Mouse (Mus musculus): ENCODE measurements around the gene Urb2. TPM values are rescaled to one million over a fixed set of nuclear protein-coding genes. Genes with fewer than 3 reads are reported as not detected.
A peak's percentile ranks its signal among the peaks of the same experiment; 100 is the strongest.

The Urb2 gene
- 1.6 and 1.7 TPM in 2 replicates for polyA plus RNA-seq (2015; fragmentation: Nextera tagmentation; extraction: Ambion mirVana)

DNA sequence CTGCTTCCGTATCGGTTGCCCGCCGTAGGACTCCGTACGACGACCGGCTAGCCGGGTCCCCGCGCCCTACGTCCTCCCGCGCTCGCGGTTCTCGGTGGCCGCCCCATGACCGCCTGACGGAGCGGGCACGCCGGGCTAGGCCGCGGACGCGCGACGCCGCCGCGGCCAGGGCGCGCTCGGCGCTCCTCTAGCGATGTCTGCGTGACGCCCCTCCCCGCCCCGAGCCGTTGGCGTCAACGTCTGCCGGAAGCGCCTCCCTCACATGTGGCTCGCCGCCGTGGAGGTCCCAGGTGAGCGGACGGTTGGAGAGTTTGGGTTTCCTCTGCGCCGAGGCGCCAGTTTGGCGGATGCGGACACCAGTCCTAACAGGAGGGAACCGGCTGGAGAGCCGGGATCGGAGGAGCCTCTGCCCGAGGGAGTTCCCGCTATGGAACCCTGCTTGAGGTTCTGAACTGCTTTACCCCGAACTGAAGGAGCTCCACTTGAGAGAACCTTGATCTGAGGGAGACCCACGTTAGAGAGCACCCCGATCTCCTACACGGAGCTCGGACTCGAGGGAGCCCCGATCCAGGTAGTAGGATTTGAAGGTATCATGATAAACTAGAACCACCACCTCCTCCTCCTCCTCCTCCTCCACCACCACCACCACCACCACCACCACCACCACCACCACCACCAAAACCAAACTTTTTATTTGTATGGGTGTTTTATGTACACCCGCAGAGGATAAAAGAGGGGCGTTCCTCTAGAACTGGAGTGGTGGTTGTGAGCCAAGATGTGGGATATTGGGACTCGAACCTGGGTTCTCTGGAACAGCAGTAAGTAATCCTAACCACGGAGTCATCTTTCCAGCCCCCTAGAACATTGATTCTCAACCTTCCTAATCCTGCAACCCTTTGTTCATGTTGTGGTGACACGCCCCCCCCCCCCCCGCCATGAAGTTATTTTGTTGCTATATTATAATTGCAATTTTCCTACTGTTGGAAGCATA, at the start of gene Urb2, which contains the start of gene Taf5l:
Urb2 (plus strand) TSS at position 272 of the 991 bp plus-strand sequence.
Taf5l (minus strand) TSS at position 161 of the 991 bp plus-strand sequence.
- no peak for TF ChIP-seq CTCF (IDR thresholded peaks at IDR 0.05; ENCODE audit: low read depth)
- H3K9me3 ChIP-seq (ENCODE audit: control insufficient read depth), result no peaks in the 10 kb centered on the region
- 0 out of 2 replicates have a peak, but pooled peaks cover 8% of the 10 kb centered on the region for H3K4me1 ChIP-seq (replicated peaks; ENCODE audit: control insufficient read depth, insufficient read depth, low read length)
- peak; percentile 88 for ATAC-seq
- H3K9ac ChIP-seq (ENCODE audit: low read depth, low read length), result peak within 1 kb of the TSS; percentile 88
- H3K27ac ChIP-seq (ENCODE audit: low read depth, low read length), result peak within 1 kb of the TSS; percentile 93
- H3K4me2 ChIP-seq (replicated peaks; ENCODE audit: low read depth), result peak within 1 kb of the TSS; percentile 86
- H3K36me3 ChIP-seq (ENCODE audit: control insufficient read depth, insufficient read depth), result no peaks in the 10 kb centered on the region; the same call in 1 of the 2 replicates
- H3K27me3 ChIP-seq (replicated peaks; ENCODE audit: control insufficient read depth, insufficient read depth, low read length), result no peaks in the 10 kb centered on the region
- peak within 1 kb of the TSS; percentile 77 for H3K4me3 ChIP-seq (ENCODE audit: low read depth, low read length)
- WGBS, result 0% methylated on average over 69 of the region's 74 CpGs

DNA sequence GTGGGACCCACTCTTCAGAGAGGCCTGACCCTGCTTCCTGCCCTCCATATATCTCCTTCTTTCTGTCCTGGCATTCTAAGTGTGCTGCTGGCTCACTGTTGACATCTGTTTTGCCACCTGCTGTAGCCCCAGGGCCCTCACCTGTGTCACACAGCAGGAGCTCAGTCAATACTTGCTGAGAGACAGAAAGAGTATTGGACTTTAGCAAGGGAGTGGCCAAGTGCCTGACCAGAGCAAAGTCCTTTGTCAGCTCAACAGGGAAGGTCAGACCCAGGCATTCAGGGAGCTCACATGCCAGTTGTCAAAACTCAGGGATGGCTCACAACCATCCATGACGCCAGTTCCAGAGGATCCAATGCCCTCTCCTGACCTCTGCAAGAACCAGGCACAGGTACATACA, 47.8 kb upstream of the Urb2 start:
- H3K27ac ChIP-seq (ENCODE audit: low read depth, low read length), result peak overlapping the region; percentile 77
- no peak overlapping the region for H3K9ac ChIP-seq (ENCODE audit: low read depth, low read length)
- no peak overlapping the region for H3K4me3 ChIP-seq (ENCODE audit: low read depth, low read length)
- peaks cover 12% of the 10 kb centered on the region for H3K36me3 ChIP-seq (ENCODE audit: control insufficient read depth, insufficient read depth)
- H3K9me3 ChIP-seq (ENCODE audit: control insufficient read depth), result no peaks in the 10 kb centered on the region
- H3K4me2 ChIP-seq (replicated peaks; ENCODE audit: low read depth), result no peak overlapping the region
- no peaks in the 10 kb centered on the region for H3K27me3 ChIP-seq (replicated peaks; ENCODE audit: control insufficient read depth, insufficient read depth, low read length)
- peak; percentile 88 for ATAC-seq
- TF ChIP-seq CTCF (IDR thresholded peaks at IDR 0.05; ENCODE audit: low read depth), result no peak
- H3K4me1 ChIP-seq (replicated peaks; ENCODE audit: control insufficient read depth, insufficient read depth, low read length), result no peaks in the 10 kb centered on the region; the same call in 1 of the 2 replicates
- WGBS, result 29% methylated on average over 1 of the region's 1 CpGs

DNA sequence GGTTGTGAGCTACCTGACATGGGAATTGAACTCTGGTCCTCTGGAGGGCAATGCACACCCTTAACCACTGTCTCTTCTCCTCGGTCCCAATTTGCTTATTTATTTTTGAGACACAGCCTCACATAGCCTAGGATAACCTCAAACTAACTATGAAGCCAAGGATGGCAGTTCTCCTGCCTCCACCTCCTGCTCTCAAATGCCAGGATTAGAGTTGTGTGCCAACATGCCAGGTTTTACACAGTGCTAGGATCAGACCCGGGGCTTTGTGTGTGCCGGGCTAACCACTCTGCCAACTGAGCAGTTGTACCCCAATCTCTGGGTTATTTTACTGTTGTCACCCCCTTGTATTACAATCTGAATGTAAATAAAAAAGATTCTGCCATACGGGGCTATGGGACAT, 43.8 kb upstream of the Urb2 start:
- no peak for ATAC-seq
- no peak overlapping the region for H3K9ac ChIP-seq (ENCODE audit: low read depth, low read length)
- H3K4me1 ChIP-seq (replicated peaks; ENCODE audit: control insufficient read depth, insufficient read depth, low read length), result peaks cover 8% of the 10 kb centered on the region
- no peaks in the 10 kb centered on the region for H3K27me3 ChIP-seq (replicated peaks; ENCODE audit: control insufficient read depth, insufficient read depth, low read length)
- no peaks in the 10 kb centered on the region for H3K9me3 ChIP-seq (ENCODE audit: control insufficient read depth)
- no peak for TF ChIP-seq CTCF (IDR thresholded peaks at IDR 0.05; ENCODE audit: low read depth)
- no peak overlapping the region for H3K4me3 ChIP-seq (ENCODE audit: low read depth, low read length)
- 82% methylated on average over 4 of the region's 4 CpGs for WGBS
- H3K36me3 ChIP-seq (ENCODE audit: control insufficient read depth, insufficient read depth), result no peaks in the 10 kb centered on the region
- no peak overlapping the region for H3K4me2 ChIP-seq (replicated peaks; ENCODE audit: low read depth)
- no peak overlapping the region for H3K27ac ChIP-seq (ENCODE audit: low read depth, low read length)

DNA sequence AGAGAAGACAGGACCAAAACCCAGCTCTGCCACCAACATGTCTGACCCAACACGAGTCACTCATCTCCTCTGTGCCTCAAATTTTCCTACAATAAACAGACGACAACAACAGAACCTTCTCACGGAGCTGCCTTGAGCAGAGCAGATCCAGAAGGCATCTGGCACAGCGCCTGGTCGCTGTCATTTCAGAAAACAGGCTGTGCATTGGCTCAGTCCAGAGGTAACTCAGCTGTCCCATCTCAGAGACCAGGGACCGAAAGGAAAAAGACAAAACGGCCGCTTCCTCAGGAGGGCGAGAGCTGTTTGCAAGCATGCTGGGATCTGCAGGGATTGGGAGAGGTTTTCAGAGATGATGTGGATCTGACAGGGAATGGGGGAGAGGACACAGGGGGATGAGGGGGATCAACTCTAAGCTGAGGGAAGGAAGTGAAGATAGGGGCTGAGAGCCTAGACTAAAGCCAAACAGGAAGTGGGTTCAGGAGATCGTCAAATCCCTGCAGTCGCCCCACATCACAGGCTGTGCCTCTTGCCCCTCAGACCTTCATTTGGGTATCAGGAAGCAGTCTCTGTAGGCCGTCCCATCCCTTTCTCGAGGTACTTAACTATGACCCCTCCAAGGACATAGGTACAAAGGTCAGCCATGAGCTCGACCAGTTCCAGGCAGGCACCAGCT, 43.0 kb upstream of the Urb2 start:
- 45% methylated on average over 14 of the region's 14 CpGs for WGBS

DNA sequence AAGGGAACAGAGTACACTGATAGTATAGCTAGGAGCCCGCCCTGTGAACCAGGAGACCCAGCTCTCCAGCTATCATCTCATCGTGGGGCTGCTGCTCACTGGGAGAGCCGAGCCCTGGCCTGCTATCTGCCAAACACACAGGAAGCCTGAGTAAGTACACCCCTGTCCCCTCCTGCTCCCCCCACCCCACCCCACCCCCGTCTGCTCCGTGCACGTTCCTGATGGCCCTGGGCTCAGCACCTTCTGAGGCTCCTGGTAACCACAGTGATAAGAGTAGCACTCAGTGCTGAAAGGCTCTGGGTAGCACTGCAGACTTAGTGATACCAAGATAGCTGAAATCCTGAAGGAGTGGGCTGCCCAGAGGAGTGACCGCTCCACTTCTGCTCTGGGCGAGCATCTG, 42.4 kb upstream of the Urb2 start:
- peak; percentile 37 for ATAC-seq

More for the DNA sequence above, 43.0 kb upstream of the Urb2 start:
- Histone ChIP-seq H3K27me3 (replicated peaks; ENCODE audit: control insufficient read depth, insufficient read depth, low read length) (no peaks in the 10 kb centered on the region), H3K4me3 (ENCODE audit: low read depth, low read length) (no peak overlapping the region), H3K36me3 (ENCODE audit: control insufficient read depth, insufficient read depth) (no peaks in the 10 kb centered on the region), H3K27ac (ENCODE audit: low read depth, low read length) (peak overlapping the region; percentile 11), H3K9ac (ENCODE audit: low read depth, low read length) (0 out of 2 replicates have a peak overlapping the region, but pooled peaks have one; percentile 11), H3K9me3 (ENCODE audit: control insufficient read depth) (no peaks in the 10 kb centered on the region), H3K4me2 (replicated peaks; ENCODE audit: low read depth) (0 out of 2 replicates have a peak overlapping the region, but pooled peaks have one; percentile 13), H3K4me1 (replicated peaks; ENCODE audit: control insufficient read depth, insufficient read depth, low read length) (peaks cover 8% of the 10 kb centered on the region)
- no peak for TF ChIP-seq CTCF (IDR thresholded peaks at IDR 0.05; ENCODE audit: low read depth)
- ATAC-seq, result no peak

More for the DNA sequence above, 42.4 kb upstream of the Urb2 start:
- Histone ChIP-seq H3K4me2 (replicated peaks; ENCODE audit: low read depth) (peak overlapping the region; percentile 13; the same call in 1 of the 2 replicates), H3K36me3 (ENCODE audit: control insufficient read depth, insufficient read depth) (no peaks in the 10 kb centered on the region), H3K4me1 (replicated peaks; ENCODE audit: control insufficient read depth, insufficient read depth, low read length) (peaks cover 8% of the 10 kb centered on the region; the same call in 1 of the 2 replicates), H3K4me3 (ENCODE audit: low read depth, low read length) (no peak overlapping the region), H3K27ac (ENCODE audit: low read depth, low read length) (peak overlapping the region; percentile 11; the same call in 1 of the 2 replicates), H3K27me3 (replicated peaks; ENCODE audit: control insufficient read depth, insufficient read depth, low read length) (no peaks in the 10 kb centered on the region), H3K9ac (ENCODE audit: low read depth, low read length) (no peak overlapping the region; the same call in 1 of the 2 replicates), H3K9me3 (ENCODE audit: control insufficient read depth) (no peaks in the 10 kb centered on the region)
- TF ChIP-seq CTCF (IDR thresholded peaks at IDR 0.05; ENCODE audit: low read depth), result no peak
- 35% methylated on average over 8 of the region's 8 CpGs for WGBS

Data from intestine, postnatal 0 days (tissue).